Mouse (Mus musculus) kidney, postnatal 4 days (tissue): Measurements from ENCODE around the gene Sost.
"Not testable (repeated sequence)": the region's sequence is repeated elsewhere in the genome, so short reads cannot be mapped to it uniquely, and the experiment has no call there.

Source experiments
- DNase-seq, 2 experiments: peaks; one replicate each; pipeline ENCODE4 v3.0.0; 2021; ENCODE audit warnings: mixed read lengths in 2 of 2

Sost gene

DNA sequence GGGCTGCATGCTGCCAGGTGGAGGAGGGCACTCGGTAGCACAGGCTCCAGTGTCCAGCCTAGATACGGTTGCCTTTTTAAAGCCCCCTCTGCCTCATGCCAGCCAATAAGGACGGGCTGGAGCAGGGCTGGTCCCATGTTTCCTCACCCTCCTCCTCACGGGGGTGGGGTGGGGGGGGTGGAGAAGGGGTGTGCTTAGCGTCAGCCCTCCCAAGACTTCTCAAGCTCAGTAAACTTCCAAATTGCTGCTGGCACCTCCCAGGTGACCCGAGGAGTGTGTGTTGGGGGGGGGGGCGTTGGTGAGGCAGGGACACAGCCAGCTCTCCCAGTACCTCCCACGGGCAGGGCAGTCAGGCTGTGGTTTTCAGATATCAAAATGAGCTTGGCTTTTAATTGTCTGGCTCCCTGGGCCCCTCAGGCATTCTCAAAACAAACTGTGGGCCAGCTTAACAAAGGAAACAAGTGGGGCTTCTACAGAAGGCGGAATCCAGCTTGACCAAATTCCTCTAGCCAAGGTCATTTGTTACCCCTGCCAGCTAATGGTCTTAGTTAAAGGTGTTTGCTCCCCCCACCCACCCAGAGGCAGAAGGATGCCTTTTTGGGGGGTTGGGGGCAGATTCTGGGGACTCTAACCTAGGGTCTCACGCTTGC lies at the start of gene Sost:
Gene Sost (minus strand): TSS at position 51 of the 650 bp plus-strand sequence.
- DNase-seq, result peak in 1 of 2 experiments; percentile 47

DNA sequence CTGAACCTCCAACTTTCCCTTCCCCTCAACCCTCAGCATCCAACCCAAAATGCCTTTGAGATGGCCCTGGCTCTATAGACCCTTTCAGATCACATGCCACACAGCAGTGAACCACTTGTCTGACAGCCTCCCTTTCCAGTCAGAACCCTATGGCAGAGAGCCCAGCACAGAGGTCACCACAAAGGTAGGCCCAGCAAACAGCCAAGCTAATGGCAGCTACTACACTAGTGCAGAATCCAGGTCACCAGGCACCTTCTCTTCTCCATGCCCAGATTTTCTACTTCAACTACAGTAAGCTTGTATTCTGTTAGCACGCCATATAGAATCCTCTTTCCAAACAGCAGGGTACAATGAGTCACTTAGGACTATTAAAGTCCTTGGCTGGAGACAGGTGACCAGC lies 49.3 kb upstream of the Sost start:
- no peak for DNase-seq

DNA sequence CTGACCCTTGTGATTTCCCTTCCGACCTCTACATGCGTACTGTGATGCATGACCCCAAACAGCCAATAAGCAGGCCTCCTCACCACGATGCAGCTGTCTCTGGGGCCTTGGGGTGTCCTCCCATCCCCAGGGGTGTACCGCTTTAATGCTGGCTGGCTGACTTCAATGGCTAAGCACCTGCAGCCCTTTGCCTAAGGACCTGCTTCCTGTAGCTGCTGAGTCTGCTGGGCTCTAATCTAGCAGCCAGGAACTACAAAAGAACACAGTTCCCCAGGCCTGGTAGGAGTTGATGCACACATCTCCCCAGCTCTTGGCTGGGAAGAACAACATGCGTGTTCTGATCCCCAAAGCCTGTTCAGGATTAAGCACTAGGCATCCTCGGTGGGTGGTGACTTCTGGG lies 48.7 kb upstream of the Sost start:
- no peak for DNase-seq

DNA sequence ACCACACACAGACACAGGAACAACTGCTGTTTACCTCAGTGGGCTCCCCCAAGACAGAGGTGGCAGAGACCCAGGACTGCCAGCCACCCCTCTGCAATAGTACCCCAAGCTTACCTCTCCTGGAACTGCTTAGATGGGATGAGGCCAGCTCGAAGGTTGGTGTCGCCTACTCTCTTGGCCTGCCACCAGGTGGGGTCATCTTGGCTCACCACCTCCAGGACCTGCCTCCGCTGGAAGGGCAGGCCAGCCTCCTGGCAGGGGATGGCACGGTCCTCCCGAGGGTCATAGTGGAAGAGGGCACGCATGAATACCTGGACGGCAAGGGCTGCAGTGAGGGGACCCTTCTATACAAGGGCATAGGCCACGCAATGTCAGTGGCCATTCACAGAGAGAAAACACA lies 46.4 kb upstream of the Sost start:
- DNase-seq, result no peak

DNA sequence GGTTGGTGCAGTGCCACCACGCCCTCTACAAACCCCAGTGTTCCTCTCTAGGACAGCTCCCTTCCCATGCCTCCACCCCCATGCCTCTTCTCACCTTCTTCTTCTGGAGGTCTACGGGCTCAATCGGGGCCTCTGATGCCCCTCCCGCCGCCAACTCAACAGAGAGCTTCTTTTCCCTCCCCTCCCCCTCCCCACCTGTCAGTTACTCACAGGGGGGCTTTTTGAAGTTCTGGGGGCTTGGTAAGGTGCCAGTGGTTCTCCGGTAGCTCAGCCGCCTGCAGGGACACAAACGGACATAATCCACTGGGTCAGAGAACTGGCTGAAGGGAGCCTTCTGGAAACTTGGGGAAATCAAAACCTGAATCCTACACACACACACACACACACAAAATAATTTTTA lies 44.7 kb upstream of the Sost start:
- DNase-seq, result no peak

DNA sequence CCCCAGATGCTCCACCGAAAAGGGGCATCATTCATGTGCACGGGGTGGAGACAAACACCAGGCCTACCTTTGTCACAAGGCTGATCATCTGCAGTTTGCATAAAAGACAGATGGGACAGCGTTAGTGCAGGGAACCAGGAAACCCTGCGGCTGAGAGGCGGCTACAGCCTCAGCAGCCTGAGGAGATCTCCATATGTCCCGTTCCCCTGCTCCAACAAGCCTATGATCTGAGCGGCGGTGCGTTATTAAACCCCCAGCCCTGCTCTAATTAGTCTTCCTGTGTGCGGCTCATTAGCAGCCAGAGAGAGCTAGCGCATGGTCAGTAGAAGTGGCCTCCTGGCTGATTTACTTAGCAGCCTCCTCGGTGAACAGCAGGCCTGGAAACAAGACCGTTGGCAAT lies 43.3 kb upstream of the Sost start:
- DNase-seq, result no peak

DNA sequence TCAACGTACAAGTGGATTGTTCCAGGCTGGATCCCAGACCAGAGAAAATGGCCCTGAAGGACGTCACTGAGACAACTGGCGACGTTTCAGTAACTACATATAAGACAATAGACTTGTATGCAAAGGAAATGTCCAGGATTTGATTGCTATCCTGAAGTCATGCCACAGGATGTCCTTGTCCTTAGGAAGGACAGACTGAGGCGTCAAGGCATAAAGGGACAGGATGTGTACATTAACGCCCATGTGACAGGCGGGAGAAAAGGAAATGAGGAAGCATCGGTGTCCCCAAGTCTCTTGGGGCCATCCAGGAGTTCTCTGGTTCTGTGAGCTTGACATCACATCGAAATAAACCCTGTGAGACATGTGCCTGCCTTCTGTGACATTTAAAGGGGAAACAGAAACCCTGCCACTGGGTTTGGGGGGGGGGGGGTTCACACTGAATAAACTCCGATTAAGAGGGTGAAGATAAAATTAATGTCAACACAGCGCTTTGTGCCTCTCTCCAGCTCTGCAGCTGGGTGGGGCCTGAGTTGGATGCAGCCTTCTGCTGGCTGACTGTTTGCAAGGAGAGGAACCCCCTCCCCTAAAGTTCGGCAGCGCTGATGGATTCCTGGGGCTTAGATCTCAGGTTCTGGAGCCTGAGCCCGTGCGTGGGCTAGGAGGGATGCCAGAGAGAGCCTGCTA lies 42.3 kb upstream of the Sost start:
- no peak for DNase-seq

DNA sequence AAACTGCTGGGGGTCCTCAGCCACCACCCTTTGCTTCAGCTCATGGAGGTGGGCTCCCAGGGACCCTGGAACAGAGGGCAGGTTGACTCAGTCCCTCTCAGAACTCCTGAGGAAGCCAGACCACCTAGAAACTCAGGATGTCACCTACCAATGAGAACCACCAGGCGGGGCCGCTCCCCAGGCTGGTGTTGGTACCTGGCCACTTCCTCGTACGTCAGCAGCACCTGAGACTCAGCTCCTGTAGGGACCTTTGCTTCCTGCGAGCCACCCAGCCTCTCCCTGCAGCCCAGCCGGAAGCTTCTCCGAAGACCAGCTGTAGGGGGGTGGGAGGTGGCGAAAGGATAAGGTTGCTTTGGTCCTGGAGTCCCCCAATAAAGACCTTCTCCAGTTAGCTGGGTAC lies 41.6 kb upstream of the Sost start:
- no peak for DNase-seq

DNA sequence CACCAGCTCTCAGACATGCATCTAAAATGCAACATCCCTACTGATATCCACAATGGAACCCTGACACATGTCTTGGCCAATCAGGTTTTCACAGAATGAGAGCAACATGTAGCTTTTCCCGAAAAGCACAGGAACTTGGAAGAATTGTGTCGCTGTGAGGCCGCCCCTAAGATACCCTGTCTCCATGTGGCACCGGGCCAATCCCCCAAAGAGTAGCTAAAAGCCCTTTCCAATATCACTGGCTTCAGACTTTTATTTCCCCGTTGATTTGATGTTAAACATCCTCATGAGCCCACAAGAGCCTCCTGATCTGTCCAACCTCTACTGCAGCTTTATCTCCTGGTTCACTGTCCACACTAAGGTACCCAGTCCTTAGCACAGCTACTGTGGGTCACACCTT lies 39.9 kb upstream of the Sost start:
- no peak for DNase-seq

DNA sequence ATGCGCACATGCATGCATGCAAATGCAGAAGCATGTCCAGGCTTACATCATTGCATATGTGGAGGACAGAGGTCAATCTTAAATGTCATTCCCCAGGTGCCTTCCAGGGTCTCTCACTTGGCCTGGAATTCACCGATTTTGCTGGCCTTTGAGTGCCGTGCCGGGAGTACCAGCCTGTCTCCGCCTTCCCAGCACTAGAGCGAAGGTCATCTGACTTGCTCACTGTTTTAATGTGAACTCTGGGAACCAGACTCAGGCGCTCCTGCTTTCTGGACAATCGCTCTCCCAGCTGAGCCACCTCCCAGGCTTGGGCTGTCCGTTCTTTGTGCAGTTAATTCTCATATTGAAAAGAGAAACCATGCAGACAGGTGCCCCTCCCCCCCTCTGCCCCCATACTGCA lies 39.5 kb upstream of the Sost start:
- no peak for DNase-seq

DNA sequence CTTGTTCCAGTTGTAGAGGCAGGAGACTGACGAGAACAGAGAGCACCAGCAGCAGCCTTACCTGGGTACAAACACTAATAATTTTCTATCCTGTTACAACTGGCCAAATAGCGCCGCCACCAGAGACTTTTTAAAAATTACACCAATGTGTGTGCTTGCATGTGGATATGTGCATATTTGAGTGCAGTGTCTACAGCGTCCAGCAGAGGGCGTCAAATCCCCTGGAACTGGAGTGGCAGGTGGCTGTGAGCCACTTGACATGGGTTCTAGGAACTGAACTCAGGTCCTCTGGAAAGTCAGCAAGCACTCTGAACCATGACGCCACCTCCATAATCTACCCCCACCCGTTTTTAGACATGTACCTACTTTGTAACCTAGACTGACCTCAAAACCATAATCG lies 37.4 kb upstream of the Sost start:
- no peak for DNase-seq

DNA sequence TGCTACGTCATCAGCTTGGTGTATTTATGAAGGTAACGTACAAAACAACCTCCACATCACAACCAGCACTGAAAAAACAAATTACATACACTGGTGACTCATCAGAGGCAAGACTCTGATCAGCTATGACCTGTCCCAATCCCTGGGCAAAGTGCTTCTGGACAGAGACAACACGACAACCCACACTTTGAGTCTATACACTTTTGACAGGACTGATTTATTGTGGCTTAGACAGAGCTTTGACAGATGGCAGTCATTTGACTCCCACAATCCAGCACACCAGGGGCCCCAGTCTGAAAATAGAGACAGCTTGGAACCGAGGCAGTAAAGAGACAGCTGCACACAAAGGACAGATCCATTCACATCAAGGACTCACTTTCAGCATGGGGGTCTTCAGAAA lies 32.7 kb upstream of the Sost start:
- DNase-seq, result no peak

DNA sequence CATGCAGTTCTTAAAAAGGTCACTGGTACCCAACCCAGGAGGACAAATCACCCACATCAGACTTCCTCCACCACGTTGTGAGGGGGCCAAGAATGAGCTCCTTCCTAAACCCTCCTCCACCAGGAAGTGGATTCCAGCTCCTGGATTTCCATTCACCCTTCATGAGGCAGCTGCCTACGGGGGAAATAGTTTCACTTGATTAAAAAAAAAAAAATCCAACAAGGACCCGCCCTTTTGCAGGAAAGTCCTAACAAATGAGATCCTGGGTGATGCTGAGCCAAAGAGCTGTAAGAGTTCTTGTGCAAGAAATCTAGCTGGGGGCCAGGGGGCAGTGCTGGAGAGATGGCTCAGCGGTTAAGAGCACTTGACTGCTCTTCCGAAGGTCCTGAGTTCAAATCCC lies 31.4 kb upstream of the Sost start:
- peak; percentile 27 to 52 for DNase-seq

DNA sequence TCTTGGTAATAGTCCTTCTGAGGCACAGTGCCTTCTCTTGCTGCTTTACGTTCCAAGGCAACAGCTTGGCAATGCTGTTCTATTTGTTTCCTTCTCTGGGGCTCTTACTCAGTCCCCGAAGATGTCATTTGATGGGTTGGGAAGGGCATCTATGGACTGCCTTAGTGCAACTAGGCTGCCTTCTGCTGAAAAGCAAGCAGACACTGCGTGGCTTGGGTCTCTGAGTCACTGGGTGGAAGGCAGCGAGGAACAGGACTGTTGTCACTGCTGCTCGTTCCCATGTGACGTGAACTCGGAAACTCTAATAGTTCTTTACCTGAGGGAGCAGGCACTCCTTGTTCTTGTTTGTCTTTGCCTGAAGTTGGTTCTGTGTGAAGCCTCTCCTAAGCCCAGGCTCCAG lies 29.1 kb upstream of the Sost start:
- no peak for DNase-seq

DNA sequence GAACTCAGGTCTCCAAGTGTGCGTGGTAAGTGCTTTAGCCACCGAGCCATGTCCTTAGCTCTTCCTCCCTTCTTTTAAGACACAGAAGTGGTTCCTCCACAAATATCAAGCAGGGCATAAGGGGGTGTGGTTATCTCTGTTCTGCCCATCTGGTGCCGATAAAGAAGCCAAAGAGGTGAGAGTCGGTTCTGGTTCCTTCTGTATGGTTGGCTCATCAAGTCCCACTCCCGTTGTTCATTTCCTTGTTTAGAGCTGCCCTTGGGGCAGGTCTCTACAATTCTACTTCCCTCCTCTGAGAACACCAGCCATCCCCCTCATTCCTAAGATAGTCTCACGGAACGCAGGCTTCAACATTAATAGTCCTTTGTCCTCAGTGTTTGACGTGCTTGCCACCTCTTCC lies 27.3 kb upstream of the Sost start:
- DNase-seq, result no peak

DNA sequence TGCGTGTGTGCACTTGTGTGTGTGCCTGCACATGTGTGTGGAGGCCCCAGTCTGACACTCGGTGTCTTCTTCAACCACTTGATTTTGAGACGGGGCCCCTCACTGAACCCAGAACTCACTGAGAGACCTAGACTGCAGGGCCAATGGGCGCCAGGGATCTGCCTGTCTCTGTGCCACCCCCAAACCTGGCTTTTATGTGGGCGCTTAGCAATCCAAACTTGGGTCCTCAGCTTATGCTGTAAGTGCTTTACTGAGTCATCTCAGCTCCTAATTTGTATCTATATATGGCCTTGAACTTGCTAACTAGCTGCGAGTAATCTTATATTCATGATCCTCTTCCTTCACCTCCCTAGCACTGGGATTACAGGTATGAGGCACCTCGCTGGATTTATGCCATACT lies 25.6 kb upstream of the Sost start:
- DNase-seq, result no peak

DNA sequence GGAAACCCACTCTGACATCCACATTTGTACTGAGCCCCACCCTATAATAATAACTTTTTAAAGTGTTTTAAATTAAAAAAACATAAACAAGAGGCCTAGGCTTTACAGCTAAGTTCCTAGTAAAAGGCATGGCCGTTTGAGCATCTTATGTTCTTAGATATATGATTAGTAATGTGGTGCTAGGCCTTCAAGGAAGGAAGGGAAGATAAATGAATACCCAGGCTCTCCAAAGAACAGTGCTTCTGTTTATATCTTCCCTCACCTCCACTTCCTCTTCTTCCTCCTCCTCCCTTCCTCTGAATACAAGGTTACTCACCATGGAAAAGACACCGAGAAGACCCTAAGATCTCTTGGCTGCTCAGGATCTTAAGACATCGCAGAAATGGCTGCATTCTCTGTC lies 25.0 kb upstream of the Sost start:
- no peak for DNase-seq

DNA sequence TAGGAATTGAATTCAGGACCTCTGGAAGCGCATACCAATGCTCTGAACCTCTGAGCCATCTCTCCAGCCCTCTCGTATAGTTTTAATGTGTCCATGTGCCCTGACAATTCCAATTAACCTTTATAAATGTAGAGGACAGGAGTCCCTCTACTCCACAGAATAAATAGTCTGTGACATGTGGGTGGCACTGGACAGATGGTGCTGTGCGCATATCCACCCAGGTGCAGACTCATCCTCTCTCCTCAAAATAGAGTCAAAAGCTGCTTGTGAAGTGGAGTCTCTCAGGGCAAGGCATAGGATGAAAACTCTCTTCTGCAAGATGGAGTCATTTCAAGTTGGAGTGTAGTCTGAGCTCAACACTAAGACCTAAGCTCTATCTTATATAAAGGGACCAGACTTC lies 23.4 kb upstream of the Sost start:
- DNase-seq, result no peak

DNA sequence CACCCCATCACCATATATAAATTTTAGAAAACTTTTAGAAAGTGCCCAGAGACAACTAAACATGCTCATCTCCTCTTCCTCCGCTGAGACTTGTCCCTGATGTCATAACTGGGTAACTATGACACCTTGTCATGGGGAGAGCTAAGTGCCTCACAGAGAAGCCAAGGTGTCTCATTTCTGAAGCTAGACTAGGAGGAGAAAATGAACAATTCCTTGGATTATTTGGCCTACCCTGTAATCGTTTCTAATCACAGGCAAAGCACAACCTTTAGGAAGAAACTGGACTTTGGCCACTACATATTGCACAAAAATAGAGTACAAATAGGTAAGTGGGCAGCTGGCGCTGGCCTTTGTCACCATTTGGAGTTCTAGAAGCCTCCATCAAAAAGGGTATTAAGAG lies 20.1 kb upstream of the Sost start, which contains the start of gene Dusp3:
Gene Dusp3 (minus strand): TSS at position 101 of the 400 bp plus-strand sequence.
- DNase-seq, result no peak

DNA sequence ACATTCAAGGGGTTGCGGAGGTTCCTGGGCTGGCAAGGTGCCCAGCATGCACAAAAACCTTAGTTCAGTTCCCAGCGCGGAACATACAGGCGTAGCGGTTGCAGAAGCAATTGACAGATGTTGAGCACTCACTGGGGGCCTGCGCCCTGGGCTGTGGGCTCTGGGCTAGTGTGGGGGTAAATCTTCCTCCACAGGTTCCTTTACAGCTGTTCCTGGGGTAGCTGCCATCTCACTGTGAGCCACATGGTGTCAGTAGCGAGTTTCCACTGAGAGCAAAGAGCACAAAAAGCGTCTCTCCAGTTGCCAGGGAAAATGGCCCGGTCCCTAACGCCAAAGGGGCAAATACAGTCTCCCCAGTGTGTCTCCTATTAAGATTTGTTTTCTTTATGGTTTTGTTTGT lies 19.2 kb upstream of the Sost start:
- peak; percentile 90 to 92 for DNase-seq

DNA sequence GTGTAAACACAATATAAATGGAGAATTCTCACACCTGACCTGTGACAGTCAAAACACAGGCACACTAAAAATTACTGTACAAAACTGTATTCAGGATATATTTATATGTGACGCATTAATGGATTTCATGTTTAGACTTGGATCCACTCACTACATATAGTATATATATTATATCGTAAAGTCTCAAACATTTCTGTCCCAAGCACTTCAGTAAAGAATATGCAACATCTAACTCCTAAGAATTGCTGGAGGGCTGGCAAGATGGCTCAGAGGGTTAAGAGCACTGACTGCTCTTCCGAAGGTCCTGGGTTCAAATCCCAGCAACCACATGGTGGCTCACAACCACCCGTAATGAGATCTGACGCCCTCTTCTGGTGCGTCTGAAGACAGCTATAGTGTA lies 18.6 kb upstream of the Sost start:
- DNase-seq, result not testable (repeated sequence)

DNA sequence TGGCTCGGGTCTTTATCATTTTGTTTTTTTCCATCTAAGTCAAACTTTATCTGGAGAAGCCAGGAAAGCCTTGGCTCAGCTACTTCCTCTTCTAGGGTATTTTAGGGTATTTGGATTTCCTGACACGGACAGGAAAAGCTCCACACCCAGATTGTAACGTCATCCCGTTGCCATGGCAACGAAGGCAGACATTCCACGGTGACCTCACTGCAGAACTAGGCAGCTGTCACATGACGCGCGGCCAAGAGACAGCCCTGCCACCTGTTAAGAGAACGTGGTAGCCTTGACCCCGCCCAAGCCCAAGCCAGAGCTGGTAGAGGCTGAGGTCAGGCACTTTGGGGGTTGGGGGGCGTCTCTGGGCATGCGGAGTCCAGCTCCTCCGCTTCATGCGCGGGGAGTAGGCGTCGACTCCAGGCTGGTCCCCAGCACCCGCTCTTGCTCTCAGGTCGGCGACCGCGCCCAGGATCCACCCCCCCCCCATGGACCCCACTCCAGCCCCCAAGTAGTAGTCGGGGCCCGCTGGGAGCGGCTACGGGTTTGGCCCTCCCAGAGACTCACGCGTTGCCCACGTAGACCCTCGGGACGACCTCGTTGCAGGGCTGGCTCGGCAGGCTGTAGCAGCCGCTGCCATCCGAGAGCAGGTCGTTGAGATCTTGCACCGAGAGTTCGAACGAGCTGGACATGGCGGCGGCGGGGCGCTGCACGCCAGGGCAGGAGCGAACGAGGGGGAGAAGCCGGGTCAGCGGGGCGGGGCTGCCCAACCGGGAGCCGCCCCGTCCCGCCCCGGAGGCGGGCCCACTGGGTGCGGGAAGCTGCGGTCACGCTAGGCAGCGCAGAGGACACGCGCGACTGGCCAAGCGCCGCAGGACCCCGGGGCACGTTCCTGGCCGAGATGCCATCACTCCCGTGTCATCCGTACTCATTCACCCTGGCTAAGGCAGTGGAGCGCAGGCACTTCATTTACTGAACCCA lies 17.5 kb upstream of the Sost start, which contains the start of gene Cfap97d1:
Gene Cfap97d1 (plus strand): TSS at position 226 of the 972 bp plus-strand sequence.
- DNase-seq, result peak; percentile 93 to 96

DNA sequence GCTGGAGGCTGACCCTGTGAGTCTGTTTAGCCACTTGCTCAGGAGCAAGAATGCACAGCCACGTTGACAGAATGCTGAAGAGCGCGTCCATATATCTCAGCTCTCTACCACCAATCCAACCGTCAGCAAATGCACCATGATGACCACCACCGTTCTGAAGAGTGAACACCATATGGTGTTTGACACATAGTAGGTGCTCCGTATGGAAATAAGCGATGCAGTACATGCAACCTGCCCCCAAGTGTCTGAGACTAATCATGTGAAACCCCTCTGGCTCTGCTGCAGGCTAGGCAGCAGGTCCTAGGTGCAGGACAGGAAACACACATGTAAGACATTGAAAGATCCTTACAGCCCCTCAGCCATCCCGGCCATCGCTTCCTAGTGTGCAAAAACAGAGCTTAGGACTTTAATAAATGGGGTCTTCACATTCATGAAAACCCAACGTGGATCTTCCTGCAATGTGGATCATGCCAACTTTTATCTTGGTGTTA lies 16.7 kb upstream of the Sost start:
- DNase-seq, result peak in 1 of 2 experiments; percentile 33
